Mouse (Mus musculus) neural tube, embryonic 11.5 days (tissue): Measurements from ENCODE around the gene Calr3. TPM values are rescaled to one million over a fixed set of nuclear protein-coding genes. Genes with fewer than 3 reads are reported as not detected.
A peak's percentile ranks its signal among the peaks of the same experiment; 100 is the strongest.

Experiments used
- ATAC-seq: fragments of 200-750 bp; cut with Nextera tagmentation; 2 replicates; pipeline ENCODE4 v1.8.0; 2017; ENCODE audit warnings: moderate number of reproducible peaks, mild to moderate bottlenecking, moderate TSS enrichment, moderate library complexity; ENCODE audit not compliant: insufficient read depth, low FRiP score, low TSS enrichment
- DNase-seq: peaks from one replicate; pipeline ENCODE4 v3.0.0-alpha.2; 2015; ENCODE audit warnings: low spot score
- H3K27ac ChIP-seq: fragments of 300-500 bp; sonication (generic); 2 replicates; pipeline ENCODE4 v1.5.1; 2014; ENCODE audit warnings: low read depth, mild to moderate bottlenecking, low read length
- H3K27me3 ChIP-seq: fragments of 300-500 bp; sonication (generic); 2 replicates; pipeline ENCODE4 v1.6.1; 2014; ENCODE audit warnings: mild to moderate bottlenecking, low read length, mixed read lengths; ENCODE audit not compliant: control insufficient read depth, insufficient read depth
- H3K36me3 ChIP-seq: fragments of 300-500 bp; sonication (generic); 2 replicates; pipeline ENCODE4 v1.6.1; 2014; ENCODE audit warnings: mild to moderate bottlenecking, low read length, moderate library complexity, mixed read lengths; ENCODE audit not compliant: control insufficient read depth, insufficient read depth
- H3K4me1 ChIP-seq: fragments of 300-500 bp; sonication (generic); 2 replicates; pipeline ENCODE4 v1.6.1; 2014; ENCODE audit warnings: low read length, mixed read lengths; ENCODE audit not compliant: control insufficient read depth, insufficient read depth
- H3K4me2 ChIP-seq: fragments of 300-500 bp; sonication (generic); 2 replicates; pipeline ENCODE4 v1.6.1; 2014; ENCODE audit warnings: low read depth, mild to moderate bottlenecking, moderate library complexity
- H3K4me3 ChIP-seq: fragments of 300-500 bp; sonication (generic); 2 replicates; pipeline ENCODE4 v1.5.1; 2014; ENCODE audit warnings: low read depth, low read length
- H3K9ac ChIP-seq: fragments of 300-500 bp; sonication (generic); 2 replicates; pipeline ENCODE4 v1.6.1; 2014; ENCODE audit warnings: mild to moderate bottlenecking, low read length
- H3K9me3 ChIP-seq: fragments of 300-500 bp; sonication (generic); 2 replicates; pipeline ENCODE4 v1.6.1; 2016; ENCODE audit warnings: low read length; ENCODE audit not compliant: control insufficient read depth
- WGBS: fragments of 180-500 bp; shearing (Covaris S2); extraction: QIAGEN DNeasy Blood & Tissue Kit; methylation state at CpG from one replicate; pipeline ENCODE4 v1.1.7; 2014; 5-methylcytosine and 5-hydroxymethylcytosine counted together
- polyA plus RNA-seq: library from polyadenylated mRNA; unstranded; fragments of >200 nt; fragmentation: Nextera tagmentation; extraction: Ambion mirVana; gene quantifications from 2 replicates; pipeline ENCODE4 v1.2.1, GENCODE M21; 2014

The Calr3 gene
- polyA plus RNA-seq, 1 experiment from 2014 or later = 1.2 TPM

- Histone ChIP-seq H3K27ac (peak within 1 kb of the TSS; percentile 82), H3K27me3 (no peaks in the 10 kb centered on the region), H3K4me3 (peak within 1 kb of the TSS; percentile 89), H3K4me1 (peaks cover 6% of the 10 kb centered on the region; the same call in 1 of the 2 replicates), H3K36me3 (peaks cover 15% of the 10 kb centered on the region), H3K4me2 (peak within 1 kb of the TSS; percentile 99), H3K9ac (peak within 1 kb of the TSS; percentile 83), H3K9me3 (no peaks in the 10 kb centered on the region)
- DNase-seq (peak; percentile 98), ATAC-seq (peak; percentile 94)
- WGBS = under 1% methylated on average over 80 of the region's 80 CpGs
These were observed 31.3 kb upstream of the Calr3 start, which contains the start of gene Cherp for GRCm38 (mm10) chr8:72474826-72475546. Gene Cherp (minus strand): TSS chr8:72475226.

- 96% methylated on average over 7 of the region's 7 CpGs for WGBS
- no peak overlapping the region for H3K9ac ChIP-seq
- H3K36me3 ChIP-seq = peaks cover 52% of the 10 kb centered on the region
- DNase-seq (no peak), ATAC-seq (no peak)
- H3K9me3 ChIP-seq = no peaks in the 10 kb centered on the region
- H3K27me3 ChIP-seq = no peaks in the 10 kb centered on the region
- no peak overlapping the region for H3K27ac ChIP-seq
- no peaks in the 10 kb centered on the region; the same call in 1 of the 2 replicates for H3K4me1 ChIP-seq
- no peak overlapping the region for H3K4me3 ChIP-seq
- no peak overlapping the region for H3K4me2 ChIP-seq
These were observed 27.0 kb upstream of the Calr3 start for GRCm38 (mm10) chr8:72470684-72471083.

GRCm38 (mm10) chr8:72469984-72470383 is 26.3 kb upstream of the Calr3 start:
- no peak for ATAC-seq
- Histone ChIP-seq H3K9ac (no peak overlapping the region), H3K27ac (no peak overlapping the region), H3K4me1 (no peaks in the 10 kb centered on the region), H3K9me3 (no peaks in the 10 kb centered on the region), H3K4me2 (no peak overlapping the region; the same call in 1 of the 2 replicates), H3K27me3 (no peaks in the 10 kb centered on the region), H3K36me3 (peaks cover 58% of the 10 kb centered on the region), H3K4me3 (no peak overlapping the region)
- DNase-seq = no peak
- 95% methylated on average over 8 of the region's 8 CpGs for WGBS

- DNase-seq = no peak
- no peak overlapping the region for H3K27ac ChIP-seq
- ATAC-seq = no peak
- H3K4me2 ChIP-seq = no peak overlapping the region
- H3K4me3 ChIP-seq = no peak overlapping the region
- WGBS = 94% methylated on average over 2 of the region's 2 CpGs
- peaks cover 61% of the 10 kb centered on the region for H3K36me3 ChIP-seq
- H3K27me3 ChIP-seq = no peaks in the 10 kb centered on the region
- H3K4me1 ChIP-seq = no peaks in the 10 kb centered on the region
- H3K9me3 ChIP-seq = no peaks in the 10 kb centered on the region
- H3K9ac ChIP-seq = no peak overlapping the region
These were observed 25.6 kb upstream of the Calr3 start for GRCm38 (mm10) chr8:72469243-72469642.

GRCm38 (mm10) chr8:72464211-72464610 is 20.5 kb upstream of the Calr3 start:
- Histone ChIP-seq H3K27ac (no peak overlapping the region), H3K27me3 (no peaks in the 10 kb centered on the region), H3K36me3 (peaks cover 78% of the 10 kb centered on the region), H3K9me3 (no peaks in the 10 kb centered on the region), H3K4me2 (no peak overlapping the region), H3K4me1 (no peaks in the 10 kb centered on the region), H3K9ac (no peak overlapping the region), H3K4me3 (no peak overlapping the region)
- no peak for DNase-seq
- 96% methylated on average over 10 of the region's 10 CpGs for WGBS
- no peak for ATAC-seq

- Histone ChIP-seq H3K4me3 (no peak overlapping the region), H3K9me3 (no peaks in the 10 kb centered on the region), H3K9ac (no peak overlapping the region), H3K27ac (no peak overlapping the region), H3K27me3 (no peaks in the 10 kb centered on the region), H3K4me1 (no peaks in the 10 kb centered on the region), H3K4me2 (no peak overlapping the region), H3K36me3 (peaks cover 42% of the 10 kb centered on the region)
- no peak for ATAC-seq
- DNase-seq = no peak
- WGBS = 91% methylated on average over 4 of the region's 4 CpGs
These were observed 16.3 kb upstream of the Calr3 start for GRCm38 (mm10) chr8:72459881-72460533.

GRCm38 (mm10) chr8:72458457-72458856 is 14.8 kb upstream of the Calr3 start:
- 0 out of 2 replicates have a peak, but pooled peaks cover 2% of the 10 kb centered on the region for H3K9me3 ChIP-seq
- H3K4me1 ChIP-seq = no peaks in the 10 kb centered on the region
- no peak overlapping the region for H3K4me2 ChIP-seq
- H3K4me3 ChIP-seq = no peak overlapping the region
- H3K27me3 ChIP-seq = no peaks in the 10 kb centered on the region
- no peak for ATAC-seq
- no peak overlapping the region for H3K27ac ChIP-seq
- no peak for DNase-seq
- H3K9ac ChIP-seq = no peak overlapping the region
- peaks cover 31% of the 10 kb centered on the region for H3K36me3 ChIP-seq
- WGBS = 90% methylated on average over 6 of the region's 6 CpGs

GRCm38 (mm10) chr8:72457806-72458205 is 14.1 kb upstream of the Calr3 start:
- no peaks in the 10 kb centered on the region for H3K27me3 ChIP-seq
- H3K9ac ChIP-seq = no peak overlapping the region
- H3K36me3 ChIP-seq = peaks cover 26% of the 10 kb centered on the region
- 91% methylated on average over 3 of the region's 3 CpGs for WGBS
- 0 out of 2 replicates have a peak, but pooled peaks cover 2% of the 10 kb centered on the region for H3K9me3 ChIP-seq
- H3K4me3 ChIP-seq = no peak overlapping the region
- DNase-seq (no peak), ATAC-seq (no peak)
- H3K4me2 ChIP-seq = no peak overlapping the region
- no peaks in the 10 kb centered on the region for H3K4me1 ChIP-seq
- H3K27ac ChIP-seq = no peak overlapping the region

GRCm38 (mm10) chr8:72455317-72455716 is 11.6 kb upstream of the Calr3 start:
- ATAC-seq = no peak
- 87% methylated on average over 4 of the region's 4 CpGs for WGBS
- H3K36me3 ChIP-seq = peaks cover 10% of the 10 kb centered on the region
- no peaks in the 10 kb centered on the region for H3K27me3 ChIP-seq
- no peak overlapping the region for H3K9ac ChIP-seq
- H3K27ac ChIP-seq = no peak overlapping the region
- H3K9me3 ChIP-seq = 0 out of 2 replicates have a peak, but pooled peaks cover 2% of the 10 kb centered on the region
- no peaks in the 10 kb centered on the region for H3K4me1 ChIP-seq
- DNase-seq = no peak
- H3K4me2 ChIP-seq = no peak overlapping the region
- H3K4me3 ChIP-seq = no peak overlapping the region
